Mouse (Mus musculus): ENCODE measurements at regions not wholly inside any gene's neighbourhood (a gene's known extent, or its start where the extent isn't known, plus 50 kb on each side); places are given as distances from the start of the nearest gene placed in this dataset.

DNA sequence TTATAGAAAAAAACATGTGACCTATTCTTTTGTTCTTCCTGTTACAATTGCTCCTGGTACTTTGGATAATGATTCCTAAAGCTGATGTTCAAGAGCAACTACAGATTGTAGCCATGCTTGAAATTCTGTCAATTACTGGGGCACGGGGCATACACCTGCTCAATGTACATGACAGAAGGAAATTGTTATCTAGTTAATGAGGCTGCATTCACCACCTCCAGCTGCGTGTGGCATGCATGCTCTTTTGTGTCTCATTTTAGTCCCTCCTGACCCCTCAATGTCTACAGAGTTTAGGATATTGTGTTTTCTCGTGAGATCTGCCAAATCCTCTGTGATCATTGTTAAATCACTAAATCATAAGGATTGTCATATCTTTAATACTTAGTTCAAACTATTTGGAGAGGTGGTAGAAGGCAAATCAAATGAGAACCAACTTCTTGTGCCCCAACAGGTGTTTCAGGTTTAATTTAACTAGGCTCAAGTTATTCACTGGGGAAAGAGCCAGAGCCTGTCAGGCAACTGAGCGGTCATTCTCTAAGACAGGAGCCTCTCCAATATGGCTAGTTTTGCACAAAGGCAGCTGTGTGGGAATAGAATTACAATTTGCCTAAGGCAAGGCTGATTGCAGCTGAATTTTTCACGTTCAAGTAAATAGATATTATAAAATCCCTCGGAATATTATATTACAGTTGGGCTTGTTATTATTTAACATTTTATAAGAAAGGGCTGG, 289.9 kb upstream of the Mmadhc start:
- DNase-seq, result no peak
- ATAC-seq, result no peak
- Histone ChIP-seq H3K36me3 (replicated peaks; ENCODE audit: insufficient read depth, low read length) (no peaks in the 10 kb centered on the region), H3K4me3 (ENCODE audit: low read depth, low read length) (no peak overlapping the region), H3K27ac (ENCODE audit: low read depth) (no peak overlapping the region), H3K4me2 (ENCODE audit: low read depth, low read length) (no peak overlapping the region), H3K4me1 (ENCODE audit: insufficient read depth) (peaks cover 4% of the 10 kb centered on the region; the same call in 1 of the 2 replicates), H3K27me3 (ENCODE audit: insufficient read depth, low read length) (no peaks in the 10 kb centered on the region), H3K9ac (replicated peaks) (no peak overlapping the region), H3K9me3 (ENCODE audit: low read length) (no peaks in the 10 kb centered on the region)
- WGBS (ENCODE audit: insufficient replicate concordance), result 70% methylated on average over 6 of the region's 6 CpGs
- TF ChIP-seq CTCF (IDR thresholded peaks at IDR 0.05; ENCODE audit: low read depth), result no peak
- no peak for TF ChIP-seq EP300 (IDR thresholded peaks at IDR 0.05; ENCODE audit: low read depth)

DNA sequence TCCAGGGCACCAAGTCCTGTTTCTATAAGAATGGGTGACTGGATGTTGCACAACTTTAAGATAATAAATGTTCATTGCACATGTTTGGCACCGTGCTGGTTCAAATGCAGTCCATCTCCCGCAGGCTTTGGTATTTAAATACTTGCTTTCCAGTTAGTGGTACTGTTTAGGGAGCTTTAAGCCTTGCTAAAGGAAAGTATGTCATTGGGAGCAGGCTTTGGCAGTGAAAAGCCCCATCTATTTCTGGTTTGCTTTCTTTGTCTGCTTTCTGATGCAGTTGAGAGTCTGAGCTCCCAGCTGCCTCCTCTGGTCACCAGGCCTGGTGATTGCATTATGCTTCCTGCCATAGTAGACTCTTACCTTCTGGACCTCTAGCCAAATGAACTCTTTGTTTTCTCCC, 283.0 kb upstream of the Mmadhc start:
- Histone ChIP-seq H3K27ac (ENCODE audit: low read depth) (no peak overlapping the region), H3K27me3 (ENCODE audit: insufficient read depth, low read length) (no peaks in the 10 kb centered on the region), H3K9me3 (ENCODE audit: low read length) (no peaks in the 10 kb centered on the region), H3K4me2 (ENCODE audit: low read depth, low read length) (no peak overlapping the region), H3K4me3 (ENCODE audit: low read depth, low read length) (no peak overlapping the region), H3K4me1 (ENCODE audit: insufficient read depth) (no peaks in the 10 kb centered on the region), H3K36me3 (replicated peaks; ENCODE audit: insufficient read depth, low read length) (no peaks in the 10 kb centered on the region), H3K9ac (replicated peaks) (no peak overlapping the region)
- no peak for TF ChIP-seq EP300 (IDR thresholded peaks at IDR 0.05; ENCODE audit: low read depth)
- TF ChIP-seq CTCF (IDR thresholded peaks at IDR 0.05; ENCODE audit: low read depth), result no peak
- DNase-seq (no peak), ATAC-seq (no peak)
- 78% methylated on average over 2 of the region's 2 CpGs for WGBS (ENCODE audit: insufficient replicate concordance)

DNA sequence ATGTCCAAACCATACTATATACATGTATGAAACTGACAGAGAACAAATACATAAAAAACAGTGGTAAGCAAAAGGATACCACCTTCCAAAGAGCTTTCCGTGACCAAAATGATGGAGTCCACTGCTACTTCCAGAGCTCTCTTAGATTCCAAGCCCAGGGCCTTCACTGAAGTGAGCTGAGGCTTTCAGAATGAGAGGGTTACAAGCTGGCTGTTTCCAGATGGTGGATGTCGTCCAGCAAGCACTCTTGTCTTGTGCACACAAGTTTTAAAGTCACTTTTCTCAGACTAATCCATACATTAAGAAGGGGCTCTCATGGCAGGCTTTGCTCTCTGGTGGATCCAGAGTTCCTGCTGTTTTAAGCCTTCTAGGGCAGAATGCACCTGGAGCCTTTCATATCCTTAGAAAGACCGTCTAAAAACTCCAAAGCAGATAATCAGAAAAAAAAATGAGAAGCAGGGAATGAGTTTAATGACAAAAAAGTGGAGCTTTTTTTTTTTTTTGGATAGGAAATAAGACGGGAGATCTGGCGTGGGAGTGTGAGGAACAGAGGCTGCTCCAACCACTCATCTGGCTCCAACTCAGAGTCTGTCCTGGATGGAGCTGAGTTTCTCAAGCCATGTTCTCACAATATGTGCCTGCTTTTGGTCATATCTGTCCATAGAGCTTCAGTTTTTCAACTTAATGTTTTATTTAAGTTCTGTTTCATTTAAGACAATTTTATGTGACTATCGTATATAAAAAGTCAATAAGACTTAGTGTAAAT, 281.9 kb upstream of the Mmadhc start:
- no peak for ATAC-seq
- H3K27ac ChIP-seq (ENCODE audit: low read depth), result no peak overlapping the region
- no peaks in the 10 kb centered on the region for H3K36me3 ChIP-seq (replicated peaks; ENCODE audit: insufficient read depth, low read length)
- TF ChIP-seq CTCF (IDR thresholded peaks at IDR 0.05; ENCODE audit: low read depth) (no peak), EP300 (IDR thresholded peaks at IDR 0.05; ENCODE audit: low read depth) (no peak)
- H3K9ac ChIP-seq (replicated peaks), result no peak overlapping the region
- no peak overlapping the region for H3K4me3 ChIP-seq (ENCODE audit: low read depth, low read length)
- no peak for DNase-seq
- no peaks in the 10 kb centered on the region for H3K9me3 ChIP-seq (ENCODE audit: low read length)
- no peaks in the 10 kb centered on the region for H3K27me3 ChIP-seq (ENCODE audit: insufficient read depth, low read length)
- no peak overlapping the region for H3K4me2 ChIP-seq (ENCODE audit: low read depth, low read length)
- WGBS (ENCODE audit: insufficient replicate concordance), result 78% methylated on average over 6 of the region's 6 CpGs
- H3K4me1 ChIP-seq (ENCODE audit: insufficient read depth), result no peaks in the 10 kb centered on the region

DNA sequence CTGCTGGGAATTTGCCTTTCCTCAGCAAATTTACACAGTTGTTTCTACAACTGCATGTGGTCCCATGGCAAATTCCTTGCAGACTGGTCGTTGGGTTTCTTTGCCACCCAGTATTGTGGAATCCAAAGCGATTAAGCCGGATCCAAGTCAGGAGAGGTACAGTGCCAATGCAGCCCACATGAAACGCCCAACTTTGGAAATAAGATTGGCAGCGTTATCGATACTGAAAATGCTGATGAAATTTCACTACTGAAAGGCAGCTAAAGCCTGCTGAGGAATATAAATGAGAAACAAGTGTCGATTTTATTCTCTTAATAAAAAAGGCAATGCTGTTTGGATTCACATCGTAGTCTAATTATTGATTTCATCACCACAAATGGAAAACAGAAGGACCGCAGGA, 281.1 kb upstream of the Mmadhc start:
- no peak for ATAC-seq
- H3K9ac ChIP-seq (replicated peaks), result no peak overlapping the region
- no peak overlapping the region for H3K27ac ChIP-seq (ENCODE audit: low read depth)

DNA sequence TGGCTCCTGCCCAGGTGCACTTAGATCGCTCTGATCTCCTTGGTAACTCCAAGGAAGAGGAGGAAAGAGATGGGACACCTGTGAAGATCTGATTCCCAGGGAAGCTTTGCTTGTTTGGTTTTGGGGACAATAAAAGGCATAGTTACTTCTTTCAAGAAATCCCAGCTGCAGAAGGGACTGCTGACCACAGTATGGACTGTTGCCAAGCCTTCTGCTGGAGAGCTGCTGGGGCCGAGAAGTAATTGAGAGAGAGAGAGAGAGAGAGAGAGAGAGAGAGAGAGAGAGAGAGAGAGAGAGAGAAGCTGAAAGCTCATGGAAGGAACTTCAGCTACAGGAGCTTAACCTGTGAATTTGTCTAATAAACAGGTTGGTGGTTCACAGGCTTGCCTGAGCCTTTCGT, 276.9 kb upstream of the Mmadhc start:
- ATAC-seq (no peak), DNase-seq (no peak)
- H3K36me3 ChIP-seq (replicated peaks; ENCODE audit: insufficient read depth, low read length), result no peaks in the 10 kb centered on the region
- TF ChIP-seq CTCF (IDR thresholded peaks at IDR 0.05; ENCODE audit: low read depth) (no peak), EP300 (IDR thresholded peaks at IDR 0.05; ENCODE audit: low read depth) (no peak)
- H3K9me3 ChIP-seq (ENCODE audit: low read length), result no peaks in the 10 kb centered on the region
- H3K27me3 ChIP-seq (ENCODE audit: insufficient read depth, low read length), result no peaks in the 10 kb centered on the region
- WGBS (ENCODE audit: insufficient replicate concordance), result 62% methylated on average over 3 of the region's 3 CpGs
- H3K9ac ChIP-seq (replicated peaks), result no peak overlapping the region
- no peak overlapping the region for H3K4me2 ChIP-seq (ENCODE audit: low read depth, low read length)
- H3K27ac ChIP-seq (ENCODE audit: low read depth), result no peak overlapping the region
- H3K4me1 ChIP-seq (ENCODE audit: insufficient read depth), result no peaks in the 10 kb centered on the region
- no peak overlapping the region for H3K4me3 ChIP-seq (ENCODE audit: low read depth, low read length)

More for the DNA sequence above, 281.1 kb upstream of the Mmadhc start:
- DNase-seq, result no peak
- H3K4me1 ChIP-seq (ENCODE audit: insufficient read depth), result no peaks in the 10 kb centered on the region
- H3K27me3 ChIP-seq (ENCODE audit: insufficient read depth, low read length), result no peaks in the 10 kb centered on the region
- no peaks in the 10 kb centered on the region for H3K36me3 ChIP-seq (replicated peaks; ENCODE audit: insufficient read depth, low read length)
- no peak overlapping the region for H3K4me3 ChIP-seq (ENCODE audit: low read depth, low read length)
- no peaks in the 10 kb centered on the region for H3K9me3 ChIP-seq (ENCODE audit: low read length)
- WGBS (ENCODE audit: insufficient replicate concordance), result 83% methylated on average over 9 of the region's 9 CpGs
- no peak overlapping the region for H3K4me2 ChIP-seq (ENCODE audit: low read depth, low read length)
- TF ChIP-seq EP300 (IDR thresholded peaks at IDR 0.05; ENCODE audit: low read depth) (no peak), CTCF (IDR thresholded peaks at IDR 0.05; ENCODE audit: low read depth) (no peak)

DNA sequence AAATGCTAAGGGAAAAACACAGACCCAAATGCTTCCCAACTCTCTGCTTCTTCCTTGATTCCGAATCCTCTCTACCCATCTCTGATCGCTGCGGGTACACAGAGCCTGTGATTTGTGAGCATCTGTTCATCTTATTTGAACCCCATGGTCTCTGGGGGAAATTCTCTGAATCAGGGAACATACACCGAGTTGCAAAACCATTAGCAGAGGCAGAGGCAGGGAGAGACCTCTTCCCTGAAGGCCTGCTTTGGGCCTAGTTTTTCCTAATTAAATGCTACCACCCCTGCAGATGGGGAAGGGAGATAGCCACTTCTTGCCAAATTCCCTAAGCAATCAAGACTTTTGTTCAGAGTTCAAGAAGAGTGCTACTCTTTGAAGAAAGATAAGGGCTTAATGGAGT, 274.4 kb upstream of the Mmadhc start:
- 80% methylated on average over 4 of the region's 4 CpGs for WGBS (ENCODE audit: insufficient replicate concordance)

More for the DNA sequence above, 274.4 kb upstream of the Mmadhc start:
- Histone ChIP-seq H3K36me3 (replicated peaks; ENCODE audit: insufficient read depth, low read length) (no peaks in the 10 kb centered on the region), H3K4me2 (ENCODE audit: low read depth, low read length) (no peak overlapping the region), H3K9me3 (ENCODE audit: low read length) (no peaks in the 10 kb centered on the region), H3K27ac (ENCODE audit: low read depth) (no peak overlapping the region), H3K4me1 (ENCODE audit: insufficient read depth) (no peaks in the 10 kb centered on the region), H3K9ac (replicated peaks) (no peak overlapping the region), H3K4me3 (ENCODE audit: low read depth, low read length) (no peak overlapping the region), H3K27me3 (ENCODE audit: insufficient read depth, low read length) (no peaks in the 10 kb centered on the region)
- no peak for TF ChIP-seq EP300 (IDR thresholded peaks at IDR 0.05; ENCODE audit: low read depth)
- DNase-seq (no peak), ATAC-seq (no peak)

Data from liver, postnatal 0 days (tissue).